Mouse (Mus musculus): ENCODE measurements around the gene Slc35d2.
"Not testable (repeated sequence)": the region's sequence is repeated elsewhere in the genome, so short reads cannot be mapped to it uniquely, and the experiment has no call there.

The Slc35d2 gene

GRCm38 (mm10) chr13:64110421-64110820 is 18.7 kb downstream of the Slc35d2 start:
- no peak for DNase-seq

DNA sequence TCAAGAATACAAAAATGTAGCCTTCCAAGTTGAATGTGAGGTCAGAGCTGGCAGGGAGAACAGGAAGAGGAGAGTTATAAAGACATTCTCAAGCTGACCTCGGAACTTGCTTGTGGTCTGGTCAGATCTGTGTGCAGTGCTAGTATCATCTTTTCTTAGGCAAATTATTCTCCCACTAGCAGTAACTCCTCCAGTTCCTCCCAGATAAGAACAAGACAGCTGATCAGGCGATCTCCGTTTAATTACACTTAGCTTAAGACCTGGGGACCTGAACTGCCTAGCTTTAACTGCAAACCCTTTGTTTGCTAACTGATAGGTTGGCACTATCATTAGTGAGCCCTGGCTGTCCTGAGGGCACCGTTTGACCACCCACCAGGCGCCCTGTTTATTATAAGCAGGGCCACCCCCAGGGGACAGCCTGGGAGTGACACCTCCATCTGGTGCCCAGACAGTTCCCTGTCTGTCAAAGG is 20.8 kb downstream of the Slc35d2 start:
- peak; percentile 31 to 39 for DNase-seq

- no peak for DNase-seq
These were observed 21.6 kb downstream of the Slc35d2 start for GRCm38 (mm10) chr13:64107535-64107934.

DNA sequence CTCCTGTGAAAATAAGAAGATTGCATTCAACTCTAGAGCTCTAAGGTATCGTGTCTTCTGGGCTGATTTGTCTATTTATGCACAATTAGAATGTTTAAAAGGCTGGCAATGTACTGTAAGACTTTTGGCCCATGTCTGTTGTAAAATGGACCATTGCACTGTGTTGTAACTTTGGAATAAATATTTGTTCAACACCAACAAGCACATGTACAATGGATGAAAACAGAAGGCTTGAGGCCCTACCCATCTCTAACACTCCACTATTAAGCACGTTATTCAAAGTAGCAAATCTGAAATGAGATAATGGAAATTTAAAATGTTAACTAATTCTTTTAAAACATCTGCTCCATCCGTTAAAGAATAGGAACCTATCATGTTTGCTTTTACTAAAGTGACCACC is 22.1 kb downstream of the Slc35d2 start:
- no peak for DNase-seq

- DNase-seq, result no peak
These were observed 23.5 kb downstream of the Slc35d2 start for GRCm38 (mm10) chr13:64105690-64106089.

DNA sequence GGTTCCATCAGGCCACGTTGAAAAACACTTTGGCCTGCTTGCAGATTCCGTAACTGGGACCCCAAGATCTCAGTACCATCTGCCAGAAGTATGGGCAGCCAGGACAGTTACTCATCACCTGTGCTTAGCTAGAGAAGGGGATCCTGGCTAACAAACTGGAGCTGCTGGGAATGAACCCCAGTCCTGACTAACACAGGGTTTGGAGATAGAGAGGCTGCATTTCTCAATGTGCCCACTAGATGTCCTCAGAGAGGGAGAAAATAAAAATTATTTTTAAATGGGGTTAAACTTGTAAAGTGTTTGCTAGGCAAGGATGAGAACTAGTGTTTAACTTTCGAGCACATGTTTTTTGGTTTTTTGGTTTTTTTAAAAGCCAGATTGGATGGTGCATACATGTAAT is 29.0 kb downstream of the Slc35d2 start:
- peak; percentile 54 to 63 for DNase-seq

- DNase-seq, result peak; percentile 25 to 50
These were observed 30.2 kb downstream of the Slc35d2 start for GRCm38 (mm10) chr13:64098992-64099391.

GRCm38 (mm10) chr13:64093341-64093740 is 35.8 kb downstream of the Slc35d2 start:
- peak; percentile 78 to 86 for DNase-seq

DNA sequence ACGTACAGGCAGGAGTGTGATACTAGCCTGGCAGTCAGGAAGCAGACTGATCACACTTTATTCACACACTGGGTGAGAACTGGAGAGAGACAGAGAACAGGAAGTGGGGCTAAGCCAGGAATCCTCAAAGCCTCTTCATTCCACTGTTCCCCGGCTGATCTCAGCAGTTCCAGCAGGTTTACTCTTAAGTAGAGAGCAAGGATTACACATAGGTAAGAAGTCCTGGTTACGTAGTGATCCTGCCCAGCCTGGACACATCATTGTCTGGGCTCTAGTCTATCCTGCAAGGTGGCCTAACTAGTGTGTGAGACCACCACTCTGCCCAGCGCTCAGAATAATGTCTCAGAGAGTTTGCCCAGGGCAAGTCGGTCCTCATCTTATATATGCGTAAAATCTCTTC is 36.4 kb downstream of the Slc35d2 start:
- no peak for DNase-seq

- no peak for DNase-seq
These were observed 37.0 kb downstream of the Slc35d2 start for GRCm38 (mm10) chr13:64092141-64092540.

DNA sequence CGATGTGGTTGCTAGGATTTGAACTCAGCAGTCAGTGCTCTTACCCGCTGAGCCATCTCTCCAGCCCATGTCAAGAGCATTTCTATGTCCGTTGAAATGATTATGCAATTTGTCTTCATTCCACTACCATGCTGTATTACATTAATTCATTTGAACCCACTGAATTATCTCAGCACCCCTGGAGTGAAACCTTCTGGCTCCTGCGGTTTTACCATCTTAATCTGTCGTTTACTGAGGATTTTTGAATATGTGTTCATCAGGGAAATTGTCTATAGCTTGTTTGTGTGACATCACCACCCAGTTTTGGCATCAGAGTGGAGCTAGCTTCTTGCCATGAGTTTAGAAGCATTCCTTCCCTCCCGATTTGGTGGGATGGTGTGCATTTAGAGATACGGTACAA is 38.2 kb downstream of the Slc35d2 start:
- DNase-seq, result peak; percentile 13 to 17

DNA sequence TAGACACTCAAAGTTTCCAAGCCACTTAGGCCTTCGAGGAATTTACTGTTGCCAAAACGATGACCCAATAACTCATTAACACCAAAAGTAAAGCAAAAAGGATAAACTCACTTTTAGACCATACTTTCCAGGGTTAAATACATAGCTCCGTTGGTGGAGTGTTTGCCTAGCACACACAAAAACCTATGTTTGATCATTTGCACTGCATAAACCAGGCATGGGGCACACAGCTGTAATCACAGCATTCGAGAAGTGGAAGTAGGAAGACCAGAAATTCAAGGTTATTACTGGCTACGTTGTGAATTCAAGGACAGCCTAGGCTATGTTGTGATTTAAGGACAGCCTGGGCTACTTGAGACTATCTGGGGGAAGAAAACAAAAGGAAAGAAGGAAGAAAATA is 38.9 kb downstream of the Slc35d2 start:
- DNase-seq, result no peak

DNA sequence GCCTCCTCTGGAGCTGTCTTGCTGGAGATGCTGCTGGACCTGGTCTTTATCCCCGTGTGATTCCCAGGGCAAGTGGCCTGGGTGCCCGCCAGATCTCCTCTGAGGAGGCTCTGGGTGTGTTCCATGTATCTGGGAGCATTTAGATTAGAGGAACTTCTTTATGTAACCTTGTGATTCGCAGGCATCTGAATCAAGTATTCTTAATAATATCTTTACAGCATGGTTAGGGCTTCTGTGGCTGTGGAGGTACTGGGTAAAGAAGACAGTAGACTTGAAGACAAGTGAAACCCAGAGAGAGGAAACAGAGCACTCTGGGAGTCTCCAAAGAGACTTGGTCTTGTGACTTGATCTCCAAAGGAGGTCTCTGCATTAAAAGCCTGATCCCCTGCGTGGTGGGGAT is 40.0 kb downstream of the Slc35d2 start, which contains the start of gene Hsd17b3:
TSS of gene Hsd17b3 (minus strand) at position 101 of the 400 bp plus-strand sequence.
- no peak for DNase-seq

GRCm38 (mm10) chr13:64088057-64088456 is 41.1 kb downstream of the Slc35d2 start:
- DNase-seq, result no peak

- DNase-seq, result no peak
These were observed 43.1 kb downstream of the Slc35d2 start for GRCm38 (mm10) chr13:64086036-64086435.

DNA sequence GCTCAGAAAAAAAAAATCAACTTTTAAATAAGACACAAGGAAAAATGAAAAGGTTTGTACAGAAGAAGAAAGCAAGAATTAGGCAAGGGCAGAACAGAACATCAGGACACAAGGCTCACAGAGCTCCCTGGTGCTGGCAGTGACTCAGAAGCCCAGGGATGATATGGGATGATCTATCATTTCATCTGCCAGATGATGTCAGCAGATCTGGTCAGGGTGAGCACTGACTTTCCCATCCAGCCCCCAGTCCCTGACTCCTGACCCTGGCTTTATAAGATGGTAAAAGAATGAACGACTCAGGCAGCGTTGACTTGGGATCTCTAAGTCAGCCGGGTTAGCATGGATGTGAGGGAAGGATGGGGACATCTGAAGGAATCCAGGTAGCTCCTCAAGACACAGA is 45.8 kb downstream of the Slc35d2 start:
- no peak for DNase-seq

DNA sequence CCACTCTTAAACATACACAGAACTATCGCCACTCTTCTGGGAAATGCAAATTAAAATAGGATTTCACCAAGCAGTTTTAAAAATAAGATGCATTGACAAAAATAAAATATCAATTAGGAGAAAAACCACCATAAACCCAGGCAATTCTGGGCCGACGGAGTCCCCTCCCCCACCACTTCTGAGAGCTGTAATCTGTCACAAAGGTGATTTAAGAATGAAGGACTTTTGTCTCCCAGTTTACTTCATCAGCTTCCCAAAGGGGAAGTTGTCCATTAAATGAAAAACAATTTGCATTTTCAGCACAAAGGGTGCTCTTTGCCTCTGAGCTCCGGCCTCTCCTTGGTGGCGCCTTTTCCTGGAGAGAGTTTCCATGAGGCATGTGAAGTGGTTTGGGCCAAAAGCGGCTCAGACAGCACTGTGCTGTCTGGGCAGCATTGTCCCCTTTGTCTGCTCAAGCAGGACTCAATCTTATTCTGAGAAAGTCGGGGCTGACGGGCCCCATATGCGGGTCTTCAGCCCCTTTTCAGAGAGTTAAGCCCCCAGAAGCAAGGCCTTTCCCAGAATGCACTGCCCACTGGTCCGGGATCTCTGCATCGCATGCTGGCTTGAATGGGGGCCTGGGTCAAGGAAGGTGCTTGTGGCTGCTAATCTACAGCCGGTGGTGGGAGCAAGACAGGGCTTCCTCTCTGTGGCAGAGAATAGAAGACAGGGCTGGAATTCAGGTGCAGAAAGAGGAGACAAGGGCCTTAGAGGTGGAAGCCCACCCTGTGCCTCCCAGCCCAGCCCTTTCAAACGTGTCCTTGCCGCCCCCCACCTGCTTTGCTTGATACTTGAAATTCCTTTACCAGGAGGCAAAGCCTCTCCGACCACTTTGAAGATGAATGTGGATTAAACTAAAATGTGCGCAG is 47.9 kb downstream of the Slc35d2 start:
- DNase-seq, result no peak

DNA sequence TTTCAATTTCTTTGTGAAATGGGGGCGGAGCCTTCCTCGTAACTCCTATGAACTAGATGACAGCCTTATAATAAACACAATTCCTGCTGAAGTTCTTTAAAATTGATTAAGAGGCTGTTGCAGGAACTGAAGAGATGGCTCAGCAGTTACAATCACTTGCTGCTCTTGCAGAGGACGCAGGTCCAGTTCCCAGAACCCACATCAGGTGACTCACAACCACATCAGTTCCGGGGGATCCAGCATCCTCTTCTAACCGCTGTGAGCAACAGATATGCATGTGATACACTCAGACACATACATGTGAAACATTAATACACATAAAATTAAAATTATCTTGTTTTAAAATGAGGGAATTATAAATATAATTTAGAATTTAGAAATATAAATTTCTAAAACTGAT is 51.6 kb downstream of the Slc35d2 start:
- no peak for DNase-seq

- no peak for DNase-seq
These were observed 53.1 kb downstream of the Slc35d2 start for GRCm38 (mm10) chr13:64076074-64076473.

DNA sequence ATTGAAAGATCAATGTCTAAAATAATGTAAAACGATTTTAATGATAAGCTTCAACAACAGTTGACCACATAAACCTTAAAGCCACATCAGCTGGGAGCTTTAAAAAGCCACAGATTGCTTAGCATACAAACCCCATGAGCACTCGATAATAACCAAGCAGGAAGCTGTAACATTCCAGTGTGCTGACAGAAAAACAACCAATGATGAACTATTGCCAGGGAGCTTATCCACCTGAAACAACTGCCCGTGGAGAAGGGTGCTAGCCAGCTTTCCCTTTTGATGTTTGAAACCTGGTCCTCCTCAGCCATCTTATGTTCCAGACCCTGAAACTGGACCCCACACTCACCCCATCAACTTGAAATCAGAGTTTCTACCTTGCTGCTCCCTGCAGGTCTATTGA is 62.5 kb downstream of the Slc35d2 start:
- no peak for DNase-seq

DNA sequence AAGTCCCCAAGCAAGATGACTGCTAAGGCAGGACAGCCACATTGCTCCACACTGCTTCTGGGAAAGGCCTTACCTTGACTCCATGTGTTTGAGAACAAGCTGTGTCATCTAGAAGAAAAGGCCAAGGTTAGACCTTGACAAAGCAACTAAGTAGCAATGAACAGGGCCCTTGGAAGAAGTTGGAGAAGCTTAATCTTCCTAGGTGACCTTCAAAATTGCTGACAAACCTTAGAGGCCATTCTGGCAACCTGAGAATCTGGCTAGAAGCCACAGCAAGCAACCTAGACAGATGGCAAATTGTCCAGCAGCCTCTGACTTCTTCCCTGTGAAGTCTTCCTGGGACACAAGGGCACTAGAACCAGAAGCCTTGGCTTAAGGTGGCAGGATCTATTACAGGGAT is 64.9 kb downstream of the Slc35d2 start:
- DNase-seq, result peak; percentile 6 to 9

GRCm38 (mm10) chr13:64060935-64061506 is 68.1 kb downstream of the Slc35d2 start:
- DNase-seq, result no peak

DNA sequence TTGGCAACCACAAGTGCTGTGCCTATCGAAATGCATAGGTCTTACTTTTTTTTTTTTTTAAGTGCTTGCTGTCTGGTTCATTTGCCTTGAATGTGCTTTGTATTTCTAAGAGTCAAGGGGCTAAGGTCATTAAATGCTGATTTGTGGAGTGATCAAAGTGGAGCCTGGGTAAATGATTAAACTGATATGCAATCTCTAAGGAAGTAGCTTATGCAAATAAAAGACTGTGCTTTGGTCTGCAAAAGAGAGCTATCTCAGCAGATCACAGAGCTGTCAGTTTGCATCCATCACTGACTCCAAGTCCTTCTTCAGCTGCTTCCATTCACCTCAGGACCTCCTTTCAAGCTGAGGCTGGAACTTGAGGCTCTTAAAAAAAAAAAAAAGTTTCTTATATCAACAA is 75.2 kb downstream of the Slc35d2 start:
- DNase-seq, result no peak

- not testable (repeated sequence) for DNase-seq
These were observed 76.9 kb downstream of the Slc35d2 start for GRCm38 (mm10) chr13:64052281-64052680.

Measured in cerebellum, postnatal 14 days (tissue).